Mouse (Mus musculus) midbrain, embryonic 16.5 days (tissue): ENCODE data around the gene Afg3l1. TPM values are rescaled to one million over a fixed set of nuclear protein-coding genes. Genes with fewer than 3 reads are reported as not detected.

ENCODE experiments used
- ATAC-seq: fragments of 200-750 bp; cut with Nextera tagmentation; 2 replicates; pipeline ENCODE4 v1.8.0; 2017; ENCODE audit warnings: moderate TSS enrichment
- H3K27ac ChIP-seq: fragments of 300-500 bp; sonication (generic); 2 replicates; pipeline ENCODE4 v1.5.1; 2014; ENCODE audit warnings: mild to moderate bottlenecking, low read length, mixed read lengths
- H3K27me3 ChIP-seq: fragments of 300-500 bp; sonication (generic); 2 replicates; pipeline ENCODE4 v1.6.1; 2014; ENCODE audit warnings: low read depth, low read length, mixed read lengths; ENCODE audit not compliant: control insufficient read depth, insufficient read depth
- H3K36me3 ChIP-seq: fragments of 300-500 bp; sonication (generic); 2 replicates; pipeline ENCODE4 v1.6.1; 2014; ENCODE audit warnings: mild to moderate bottlenecking, low read length, moderate library complexity, mixed read lengths; ENCODE audit not compliant: control insufficient read depth, insufficient read depth
- H3K4me1 ChIP-seq: fragments of 300-500 bp; sonication (generic); 2 replicates; pipeline ENCODE4 v1.6.1; 2014; ENCODE audit warnings: mild to moderate bottlenecking, low read length, mixed read lengths; ENCODE audit not compliant: control insufficient read depth, insufficient read depth
- H3K4me2 ChIP-seq: fragments of 300-500 bp; sonication (generic); 2 replicates; pipeline ENCODE4 v1.6.1; 2014; ENCODE audit warnings: mild to moderate bottlenecking, low read length, mixed read lengths
- H3K4me3 ChIP-seq: fragments of 300-500 bp; sonication (generic); 2 replicates; pipeline ENCODE4 v1.5.1; 2014; ENCODE audit warnings: low read depth, mild to moderate bottlenecking, low read length, moderate library complexity, mixed read lengths
- H3K9ac ChIP-seq: fragments of 300-500 bp; sonication (generic); 2 replicates; pipeline ENCODE4 v1.6.1; 2014; ENCODE audit warnings: low read depth, low read length, mixed read lengths
- H3K9me3 ChIP-seq: fragments of 300-500 bp; sonication (generic); replicated peaks from 2 replicates; pipeline ENCODE4 v1.6.1; 2014; ENCODE audit warnings: mild to moderate bottlenecking, low read length, mixed read lengths; ENCODE audit not compliant: control insufficient read depth, poor library complexity, severe bottlenecking
- WGBS: fragments of 180-500 bp; shearing (Covaris S2); extraction: QIAGEN DNeasy Blood & Tissue Kit; methylation state at CpG from one replicate; pipeline ENCODE4 v1.1.7; 2014; 5-methylcytosine and 5-hydroxymethylcytosine counted together
- polyA plus RNA-seq: library from polyadenylated mRNA; unstranded; fragments of >200 nt; fragmentation: Nextera tagmentation; extraction: Ambion mirVana; gene quantifications from 2 replicates; pipeline ENCODE4 v1.2.1, GENCODE M21; 2015

Afg3l1 gene
- polyA plus RNA-seq, 1 experiment from 2014 or later, result 58.6 TPM

DNA sequence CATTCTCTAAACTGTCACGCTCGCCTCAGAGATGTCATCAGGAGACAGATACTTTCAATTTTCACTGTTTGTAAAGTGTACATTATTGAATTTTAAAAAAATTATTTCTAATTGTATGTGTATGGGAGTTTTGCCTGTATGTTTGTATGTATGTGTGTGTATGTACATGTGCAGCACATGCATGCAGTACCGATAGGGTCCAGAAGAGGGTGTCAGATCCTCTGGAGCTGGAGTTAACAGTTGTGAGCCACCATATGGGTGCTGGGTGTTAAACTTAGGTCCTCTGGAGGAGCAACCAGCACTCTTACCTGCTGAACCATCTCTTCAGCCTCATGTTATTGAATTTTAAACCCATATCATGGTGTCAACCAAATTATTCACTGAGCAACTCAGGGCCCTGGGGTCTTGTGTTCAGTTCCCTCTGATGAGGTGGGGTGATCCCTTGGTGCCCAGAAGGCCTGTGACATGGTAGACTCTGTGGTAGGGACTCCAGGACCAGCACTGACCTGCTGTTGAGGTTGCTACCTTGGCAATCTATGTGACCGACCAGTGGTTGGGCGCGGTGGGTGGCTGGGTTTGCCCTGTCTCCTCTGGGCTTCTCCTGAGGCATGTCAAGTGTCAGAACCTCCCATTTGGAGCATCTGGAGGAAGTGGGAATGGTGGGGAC, 26.2 kb downstream of the Afg3l1 start:
- ATAC-seq, result no peak
- no peak overlapping the region for H3K4me2 ChIP-seq

DNA sequence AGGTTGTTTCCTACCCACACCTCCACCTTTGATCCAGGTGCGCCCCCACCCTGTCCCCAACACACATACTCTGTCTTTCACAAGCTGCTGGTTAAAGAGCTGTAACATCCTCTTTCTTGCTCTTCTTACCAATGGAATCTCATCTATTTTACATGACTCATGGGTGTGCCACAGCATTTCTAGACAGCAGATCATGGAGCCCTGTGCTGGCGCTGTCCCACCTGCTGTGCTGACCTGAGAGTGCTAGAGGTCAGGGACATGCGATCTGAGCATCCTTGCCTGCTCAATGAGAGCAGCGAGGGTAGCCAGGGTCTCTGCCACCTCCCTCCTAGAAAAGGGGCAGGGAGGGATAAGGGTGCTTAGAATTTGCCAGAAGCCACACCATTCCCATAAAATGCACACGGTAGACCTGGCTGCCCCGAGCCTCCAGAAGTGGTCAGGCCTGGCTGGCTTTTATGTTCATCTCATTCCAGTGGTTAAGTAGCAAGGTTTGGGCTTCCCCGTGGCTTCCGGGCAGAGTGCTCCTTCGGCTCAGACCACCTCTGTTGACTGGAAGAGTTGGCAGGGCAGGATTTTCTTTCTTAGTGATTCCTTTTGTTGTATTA, 27.0 kb downstream of the Afg3l1 start:
- H3K4me2 ChIP-seq, result no peak overlapping the region
- H3K36me3 ChIP-seq, result peaks cover 68% of the 10 kb centered on the region
- H3K27me3 ChIP-seq, result no peaks in the 10 kb centered on the region
- H3K9ac ChIP-seq, result no peak overlapping the region
- no peaks in the 10 kb centered on the region for H3K9me3 ChIP-seq
- WGBS, result 85% methylated on average over 9 of the region's 9 CpGs
- no peak overlapping the region for H3K4me3 ChIP-seq
- no peak for ATAC-seq
- no peaks in the 10 kb centered on the region for H3K4me1 ChIP-seq
- H3K27ac ChIP-seq, result no peak overlapping the region

More for the DNA sequence above, 26.2 kb downstream of the Afg3l1 start:
- no peak overlapping the region for H3K27ac ChIP-seq
- no peaks in the 10 kb centered on the region for H3K27me3 ChIP-seq
- peaks cover 67% of the 10 kb centered on the region for H3K36me3 ChIP-seq
- H3K9ac ChIP-seq, result no peak overlapping the region
- no peaks in the 10 kb centered on the region for H3K4me1 ChIP-seq
- 96% methylated on average over 6 of the region's 6 CpGs for WGBS
- H3K9me3 ChIP-seq, result no peaks in the 10 kb centered on the region
- H3K4me3 ChIP-seq, result no peak overlapping the region

DNA sequence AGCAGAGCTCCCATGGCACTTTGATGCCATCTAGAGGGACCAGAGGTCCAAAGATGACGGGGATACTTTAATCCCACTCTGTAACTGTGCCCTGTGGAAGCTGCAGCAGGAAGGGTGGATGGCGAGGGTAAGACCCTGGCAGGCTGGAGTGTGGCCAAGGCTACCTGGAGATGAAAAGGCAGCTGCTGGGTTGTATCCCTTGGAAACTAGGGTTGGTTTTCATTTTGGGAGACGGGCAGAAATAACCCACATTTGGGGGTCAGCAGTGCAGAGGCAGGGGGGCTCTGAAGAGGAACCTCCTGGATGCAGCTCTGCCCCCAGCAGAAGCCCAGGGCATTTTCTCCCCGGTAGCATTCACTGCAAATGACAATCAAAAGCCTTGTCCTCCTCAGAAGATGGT, 27.6 kb downstream of the Afg3l1 start:
- WGBS, result 70% methylated on average over 4 of the region's 4 CpGs
- H3K4me2 ChIP-seq, result no peak overlapping the region
- no peaks in the 10 kb centered on the region for H3K27me3 ChIP-seq
- H3K9me3 ChIP-seq, result no peaks in the 10 kb centered on the region
- H3K27ac ChIP-seq, result no peak overlapping the region
- H3K9ac ChIP-seq, result no peak overlapping the region
- no peak overlapping the region for H3K4me3 ChIP-seq
- ATAC-seq, result no peak
- H3K4me1 ChIP-seq, result no peaks in the 10 kb centered on the region
- peaks cover 66% of the 10 kb centered on the region for H3K36me3 ChIP-seq

DNA sequence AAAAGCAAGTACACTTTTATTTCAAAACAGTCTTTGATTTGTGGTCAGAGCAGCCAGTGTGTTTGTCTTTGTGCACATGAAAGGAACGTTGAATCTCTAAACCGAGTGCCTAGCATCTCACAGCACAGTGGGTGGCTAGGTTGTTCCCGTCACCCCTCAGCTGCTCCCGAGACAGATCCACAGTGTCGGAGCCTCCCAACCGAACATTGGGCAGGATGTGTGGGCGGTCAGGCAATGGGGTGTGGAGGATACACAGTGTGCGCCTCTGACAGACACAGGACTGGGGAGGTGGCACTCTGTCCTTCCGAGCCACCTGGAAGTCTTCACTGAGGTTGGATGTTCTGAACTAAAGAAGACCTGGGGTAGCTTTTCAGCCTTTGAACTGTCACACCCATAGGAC, 28.0 kb downstream of the Afg3l1 start:
- Histone ChIP-seq H3K27me3 (no peaks in the 10 kb centered on the region), H3K36me3 (peaks cover 65% of the 10 kb centered on the region), H3K9me3 (no peaks in the 10 kb centered on the region), H3K27ac (no peak overlapping the region), H3K9ac (no peak overlapping the region), H3K4me3 (no peak overlapping the region), H3K4me2 (no peak overlapping the region), H3K4me1 (no peaks in the 10 kb centered on the region)
- 80% methylated on average over 9 of the region's 9 CpGs for WGBS
- ATAC-seq, result no peak

DNA sequence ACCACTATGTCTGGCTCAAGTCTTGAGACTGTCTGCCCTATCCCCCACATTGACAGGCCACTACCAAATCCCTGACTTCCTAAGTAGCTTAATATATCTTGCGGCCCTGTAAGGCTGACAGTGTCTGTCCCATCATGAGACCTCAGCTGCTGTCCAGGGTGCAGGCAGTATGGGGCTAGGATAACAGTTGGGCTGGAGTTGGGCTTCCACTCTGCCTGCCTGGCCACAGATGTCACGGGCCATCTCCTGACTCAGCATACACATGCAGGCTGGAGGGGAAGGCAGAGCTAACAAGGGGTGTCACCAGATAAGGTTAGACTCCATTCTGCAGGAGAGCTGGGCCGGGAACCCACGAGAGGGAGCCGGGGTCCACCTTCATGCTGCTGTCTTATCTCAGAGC, 29.4 kb downstream of the Afg3l1 start:
- Histone ChIP-seq H3K4me2 (no peak overlapping the region), H3K4me3 (no peak overlapping the region), H3K4me1 (no peaks in the 10 kb centered on the region), H3K36me3 (peaks cover 56% of the 10 kb centered on the region), H3K9ac (no peak overlapping the region), H3K27ac (no peak overlapping the region), H3K9me3 (no peaks in the 10 kb centered on the region), H3K27me3 (no peaks in the 10 kb centered on the region)
- WGBS, result 96% methylated on average over 5 of the region's 5 CpGs
- no peak for ATAC-seq

DNA sequence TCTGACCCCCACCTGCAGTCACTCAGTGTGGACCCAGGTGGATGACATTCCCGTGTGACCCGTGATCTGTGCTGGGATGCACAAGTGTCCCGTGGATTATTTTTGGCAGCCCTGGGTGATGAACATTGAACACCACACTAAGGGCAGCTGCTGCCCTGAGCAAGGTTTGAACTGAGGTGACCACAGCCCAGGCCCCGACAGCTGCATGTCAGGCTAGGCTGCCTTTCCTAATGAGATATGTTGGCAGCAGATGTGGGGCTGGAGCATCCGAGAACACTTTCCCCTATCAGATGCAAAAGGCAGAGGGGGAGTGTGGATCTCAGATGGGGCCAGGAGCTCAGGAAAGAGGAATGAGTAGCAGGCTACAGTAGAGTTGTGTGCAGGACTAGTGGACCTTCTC, 33.1 kb downstream of the Afg3l1 start:
- 84% methylated on average over 5 of the region's 5 CpGs for WGBS
- Histone ChIP-seq H3K4me3 (no peak overlapping the region), H3K27ac (no peak overlapping the region), H3K27me3 (no peaks in the 10 kb centered on the region), H3K36me3 (peaks cover 30% of the 10 kb centered on the region), H3K4me2 (no peak overlapping the region), H3K9me3 (no peaks in the 10 kb centered on the region), H3K9ac (no peak overlapping the region), H3K4me1 (peaks cover 21% of the 10 kb centered on the region)
- ATAC-seq, result no peak

DNA sequence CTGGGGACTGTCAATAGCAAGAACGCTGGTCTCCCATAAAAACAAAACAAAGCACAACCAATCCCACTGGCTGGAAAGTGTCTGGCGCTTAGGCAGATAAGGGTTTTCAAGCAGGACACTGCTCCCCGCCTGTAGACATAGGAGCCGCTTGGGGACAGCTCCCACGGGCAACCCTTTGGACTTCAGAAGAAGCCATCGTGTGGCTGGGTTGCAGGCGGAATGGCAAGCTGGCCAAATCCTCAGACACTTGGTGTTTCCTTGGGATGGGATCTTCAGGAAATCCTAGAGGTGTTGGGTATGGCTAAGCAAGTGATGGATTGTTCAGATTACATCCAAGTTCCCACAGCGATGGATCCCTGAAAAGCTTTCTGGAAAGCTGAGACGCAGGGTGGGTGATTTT, 36.4 kb downstream of the Afg3l1 start:
- Histone ChIP-seq H3K27me3 (no peaks in the 10 kb centered on the region), H3K36me3 (peaks cover 4% of the 10 kb centered on the region), H3K27ac (peak overlapping the region; percentile 95), H3K9me3 (no peaks in the 10 kb centered on the region), H3K4me3 (peak overlapping the region; percentile 73), H3K9ac (peak overlapping the region; percentile 96), H3K4me2 (peak overlapping the region; percentile 89), H3K4me1 (peaks cover 27% of the 10 kb centered on the region)
- WGBS, result 2% methylated on average over 9 of the region's 9 CpGs
- no peak for ATAC-seq

DNA sequence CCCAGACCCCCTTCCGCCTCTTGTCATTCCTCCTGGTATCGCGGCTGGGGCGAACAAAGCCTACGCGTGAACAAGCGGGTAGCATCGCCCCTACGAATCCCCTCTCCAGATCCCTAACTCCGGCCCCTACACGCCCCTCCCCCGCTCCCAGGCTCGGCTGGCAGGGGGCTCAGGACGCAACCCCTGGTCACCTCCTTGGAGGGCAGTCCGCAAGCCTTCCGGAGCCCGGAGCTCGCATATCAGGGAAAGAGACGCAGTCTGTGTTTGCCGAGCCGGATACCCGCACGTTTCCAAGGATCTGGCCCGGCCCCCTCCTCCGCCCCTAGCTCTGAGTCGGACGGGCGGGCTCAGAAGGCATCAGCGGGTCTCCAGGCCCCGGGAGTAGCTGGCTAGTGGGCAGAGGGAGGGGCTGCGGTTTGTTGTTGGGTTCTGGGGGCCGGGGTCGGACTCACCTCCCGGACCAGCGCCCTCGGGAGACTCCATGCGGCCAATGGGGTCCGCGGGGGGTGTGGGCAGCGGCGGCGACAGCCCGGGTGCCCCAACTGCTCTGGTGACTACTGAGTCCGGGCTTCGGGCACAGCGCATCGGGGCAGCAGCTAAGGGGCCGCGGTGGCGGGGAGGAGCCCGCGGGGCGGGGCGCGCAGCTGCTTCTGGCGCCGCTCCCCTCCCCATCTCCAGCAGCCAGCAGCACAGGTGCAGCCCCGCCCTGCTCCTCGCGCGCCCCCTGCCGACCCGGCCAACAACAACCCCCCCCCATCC, 37.3 kb downstream of the Afg3l1 start, which contains the start of gene Dbndd1:
Gene Dbndd1 (minus strand): TSS at position 683 of the 759 bp plus-strand sequence.
- Histone ChIP-seq H3K36me3 (no peaks in the 10 kb centered on the region; the same call in 1 of the 2 replicates), H3K4me2 (peak within 1 kb of the TSS; percentile 89), H3K4me1 (peaks cover 35% of the 10 kb centered on the region), H3K4me3 (peak within 1 kb of the TSS; percentile 73), H3K27ac (peak within 1 kb of the TSS; percentile 95), H3K27me3 (no peaks in the 10 kb centered on the region), H3K9ac (peak within 1 kb of the TSS; percentile 96), H3K9me3 (no peaks in the 10 kb centered on the region)
- peak; percentile 64 for ATAC-seq
- under 1% methylated on average over 58 of the region's 63 CpGs for WGBS

DNA sequence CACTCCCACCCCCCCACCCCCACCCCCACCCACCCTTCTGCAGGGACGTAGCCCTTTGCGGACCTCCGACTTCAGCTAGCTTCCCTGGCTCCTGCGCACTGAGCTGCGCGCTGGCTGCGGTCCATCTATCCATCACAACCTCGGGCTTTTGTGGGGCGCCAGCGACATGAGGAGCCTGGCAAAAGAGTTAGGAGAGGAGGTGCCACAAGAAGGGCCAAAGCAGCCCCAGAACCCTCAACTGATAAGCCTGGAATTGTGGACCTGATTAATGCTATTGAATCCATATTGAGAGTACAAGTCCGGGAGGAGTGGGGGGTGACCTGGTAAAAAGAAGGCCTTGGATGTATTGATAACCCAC, 37.8 kb downstream of the Afg3l1 start:
- Histone ChIP-seq H3K27ac (peak overlapping the region; percentile 95), H3K4me2 (peak overlapping the region; percentile 89), H3K36me3 (no peaks in the 10 kb centered on the region; the same call in none of the 2 replicates), H3K4me1 (peaks cover 37% of the 10 kb centered on the region), H3K9ac (peak overlapping the region; percentile 43), H3K9me3 (no peaks in the 10 kb centered on the region), H3K4me3 (peak overlapping the region; percentile 73), H3K27me3 (no peaks in the 10 kb centered on the region)
- under 1% methylated on average over 10 of the region's 11 CpGs for WGBS
- peak; percentile 23; the same call in 1 of the 2 replicates for ATAC-seq
